Comparison of ENCODE assay signal across 9 mouse cellular contexts in the genomic region with DNA sequence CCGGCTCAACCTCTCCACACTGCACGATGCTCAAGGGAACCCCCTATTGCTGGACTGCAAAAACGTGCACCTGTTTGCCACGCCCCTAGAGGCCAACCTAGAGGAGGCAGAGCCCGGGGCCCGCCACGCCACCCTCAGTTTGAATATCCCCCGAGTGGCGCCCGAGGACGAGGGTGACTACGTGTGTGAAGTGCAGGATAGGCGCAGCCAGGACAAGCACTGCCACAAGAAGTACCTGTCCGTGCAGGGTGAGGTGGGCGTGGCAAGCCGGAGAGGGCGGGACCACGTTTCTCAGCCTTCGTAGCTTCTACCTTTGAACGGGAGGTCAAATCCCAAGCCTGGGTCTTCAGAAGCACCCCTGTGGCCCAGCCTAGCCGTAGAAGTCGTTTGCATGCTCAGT. TPM values are rescaled to one million over a fixed set of nuclear protein-coding genes. Genes with fewer than 3 reads are reported as not detected.
DNase-seq lines count a peak whose midpoint lies in the region; ATAC-seq and TF ChIP-seq lines count a peak whose summit lies in the region.
"Had no signal": no experiment of that assay in that cellular context is flagged by ENCODE, and none has a peak within 500 bp of the region (broad histone marks: within the 10 kb centered on the region; RNA-seq: fewer than 3 reads in every experiment).

No protein-coding gene starts in this region.

- H3K9me3 ChIP-seq in lung, embryonic 14.5 days (ENCODE audit: low read depth, low read length): no peaks in the 10 kb centered on the region
- H3K9me3 ChIP-seq in forebrain, embryonic 11.5 days (ENCODE audit: control insufficient read depth, low read length): no peaks in the 10 kb centered on the region

- H3K4me3 ChIP-seq in lung, embryonic 14.5 days (ENCODE audit: low read depth, low read length): peak overlapping the region; percentile 6
- H3K4me3 ChIP-seq in forebrain, embryonic 11.5 days (ENCODE audit: low read depth, low read length): no peak overlapping the region
- H3K4me3 ChIP-seq in small intestine, adult 2 months (ENCODE audit: low read depth, low read length): peak overlapping the region; percentile 27

- peak overlapping the region; percentile 49 for H3K4me2 ChIP-seq in lung, embryonic 14.5 days
- H3K4me2 ChIP-seq in forebrain, embryonic 11.5 days (ENCODE audit: low read depth, low read length, severe bottlenecking): 0 out of 2 replicates have a peak overlapping the region, but pooled peaks have one; percentile 2

- 15% methylated on average over 22 of the region's 22 CpGs for WGBS in lung, embryonic 14.5 days
- 7% methylated on average over 22 of the region's 22 CpGs for WGBS in forebrain, embryonic 11.5 days
- 9% methylated on average over 22 of the region's 22 CpGs for WGBS in small intestine, adult 2 months

- H3K4me1 ChIP-seq in lung, embryonic 14.5 days (ENCODE audit: insufficient read depth): no peaks in the 10 kb centered on the region
- H3K4me1 ChIP-seq in forebrain, embryonic 11.5 days (replicated peaks; ENCODE audit: control insufficient read depth, insufficient read depth, low read length): peaks cover 2% of the 10 kb centered on the region; the same call in 1 of the 2 replicates
- peaks cover 7% of the 10 kb centered on the region; the same call in 1 of the 2 replicates for H3K4me1 ChIP-seq in small intestine, adult 2 months (ENCODE audit: control insufficient read depth, insufficient read depth, insufficient read length, low read length)

- H3K9ac ChIP-seq in lung, embryonic 14.5 days: no peak overlapping the region
- H3K9ac ChIP-seq in forebrain, embryonic 11.5 days (ENCODE audit: low read length): no peak overlapping the region

- DNase-seq in lung, embryonic 14.5 days: no peak
- DNase-seq in lung, postnatal 14 days: no peak
- DNase-seq in forebrain, embryonic 11.5 days (ENCODE audit: low spot score): no peak
- peak; percentile 19 to 55 for DNase-seq in kidney, postnatal 36 days
- no peak for DNase-seq in urinary bladder, postnatal 25 days (ENCODE audit: low spot score)
- no peak for DNase-seq in adrenal gland, adult 8-10 months
- DNase-seq in embryo, embryonic 10.5 days (ENCODE audit: low spot score): no peak
- DNase-seq: cerebellum, postnatal 14 days had no signal

- H3K27ac ChIP-seq in lung, embryonic 14.5 days (ENCODE audit: low read depth): no peak overlapping the region
- no peak overlapping the region for H3K27ac ChIP-seq in forebrain, embryonic 11.5 days (ENCODE audit: low read depth, low read length)
- no peak overlapping the region for H3K27ac ChIP-seq in small intestine, adult 2 months (ENCODE audit: insufficient read depth, low read depth, low read length)

- H3K36me3 ChIP-seq in lung, embryonic 14.5 days (ENCODE audit: insufficient read depth): no peaks in the 10 kb centered on the region
- no peaks in the 10 kb centered on the region for H3K36me3 ChIP-seq in forebrain, embryonic 11.5 days (ENCODE audit: control insufficient read depth, insufficient read depth, low read length)
- no peaks in the 10 kb centered on the region for H3K36me3 ChIP-seq in small intestine, adult 2 months (ENCODE audit: control insufficient read depth, insufficient read depth, low read length)

- TF ChIP-seq POLR2A in small intestine, adult 2 months (IDR thresholded peaks at IDR 0.05; ENCODE audit: low read depth, low read length): no peak

- TF ChIP-seq CTCF in lung, embryonic 14.5 days (IDR thresholded peaks at IDR 0.05; ENCODE audit: low read depth): peak; percentile 29; the same call in 1 of the 2 replicates
- TF ChIP-seq CTCF in small intestine, adult 2 months (IDR thresholded peaks at IDR 0.05; ENCODE audit: extremely low read depth, insufficient read length, insufficient replicate concordance, low read depth, low read length): no peak

- ATAC-seq in lung, embryonic 14.5 days (ENCODE audit: insufficient read depth): no peak
- ATAC-seq in forebrain, embryonic 11.5 days (replicated peaks; ENCODE audit: low FRiP score): no peak

- peaks cover 43% of the 10 kb centered on the region for H3K27me3 ChIP-seq in lung, embryonic 14.5 days (ENCODE audit: insufficient read depth, low read length)
- peaks cover 37% of the 10 kb centered on the region for H3K27me3 ChIP-seq in forebrain, embryonic 11.5 days (ENCODE audit: control insufficient read depth, insufficient read depth, low read length)
- H3K27me3 ChIP-seq in small intestine, adult 2 months (ENCODE audit: control insufficient read depth, insufficient read depth, low read length): no peaks in the 10 kb centered on the region; the same call in 1 of the 2 replicates

RNA-seq across cellular contexts. Expression of a gene that starts 25.0 kb away (rescaled TPM):
- 14.4 and 14.6 TPM in 2 replicates for polyA plus RNA-seq in lung, embryonic 14.5 days (2014; fragmentation: Nextera tagmentation; extraction: Ambion mirVana)
- polyA plus RNA-seq in forebrain, embryonic 11.5 days (2014; fragmentation: Nextera tagmentation; extraction: Ambion mirVana): 4.1 and 4.2 TPM in 2 replicates
- polyA plus RNA-seq in small intestine, adult 2 months (2012; rRNA removed): 3.2 and 8.6 TPM in 2 replicates
- 10 to 100 TPM; 19.3 to 29.5 (median 23.4) TPM for total RNA-seq in adrenal gland, adult 8-10 months (2022)

RNA-seq across cellular contexts. Expression of a gene that starts 29.3 kb away (rescaled TPM):
- polyA plus RNA-seq in lung, embryonic 14.5 days (2014; fragmentation: Nextera tagmentation; extraction: Ambion mirVana): not detected in 2 replicates
- polyA plus RNA-seq in forebrain, embryonic 11.5 days (2014; fragmentation: Nextera tagmentation; extraction: Ambion mirVana): not detected in 2 replicates
- 3.4 and 19.7 TPM in 2 replicates for polyA plus RNA-seq in small intestine, adult 2 months (2012; rRNA removed)
- not detected for total RNA-seq in adrenal gland, adult 8-10 months (2022)

Comparison
In these comparisons a context has a peak if more than half of its experiments do, and no peak if none do; other contexts are left out.
1. DNase-seq: peak in kidney, postnatal 36 days (2 of 2); none in lung, embryonic 14.5 days (single experiment), lung, postnatal 14 days (single experiment), forebrain, embryonic 11.5 days (single experiment), urinary bladder, postnatal 25 days (single experiment), adrenal gland, adult 8-10 months (single experiment) and embryo, embryonic 10.5 days (single experiment).